Mouse (Mus musculus) WW6 (cell line): ENCODE data around the gene Olfr218.
"Not testable (repeated sequence)": the region's sequence is repeated elsewhere in the genome, so short reads cannot be mapped to it uniquely, and the experiment has no call there.

Experiments used
- DNase-seq: peaks from one replicate; pipeline ENCODE4 v3.0.0-alpha.2; 2013; ENCODE audit warnings: low read depth, low spot score

The Olfr218 gene

DNA sequence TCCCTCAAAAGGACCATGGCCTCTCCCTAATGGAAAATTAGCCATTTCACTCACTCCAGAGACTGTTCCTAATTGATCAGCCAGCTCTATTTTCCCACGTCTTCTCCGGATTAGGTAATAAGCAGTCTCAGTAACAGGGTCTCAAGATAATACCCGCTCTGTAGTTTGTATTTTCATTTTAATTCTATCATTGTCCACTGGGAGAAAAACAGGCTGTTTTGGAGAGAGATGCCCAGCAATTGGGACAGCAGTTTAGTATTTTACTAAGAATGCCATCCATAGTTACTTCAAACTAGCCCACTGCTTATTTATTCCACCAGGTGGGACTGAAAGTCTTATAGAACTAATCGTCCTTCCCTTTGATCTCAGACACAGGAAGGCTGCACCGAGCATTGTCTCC lies at the start of gene Olfr218:
Gene Olfr218 (plus strand): TSS at position 301 of the 400 bp plus-strand sequence.
- no peak for DNase-seq

GRCm38 (mm10) chr1:173174154-173174842 lies 23.3 kb upstream of the Olfr218 start:
- no peak for DNase-seq

DNA sequence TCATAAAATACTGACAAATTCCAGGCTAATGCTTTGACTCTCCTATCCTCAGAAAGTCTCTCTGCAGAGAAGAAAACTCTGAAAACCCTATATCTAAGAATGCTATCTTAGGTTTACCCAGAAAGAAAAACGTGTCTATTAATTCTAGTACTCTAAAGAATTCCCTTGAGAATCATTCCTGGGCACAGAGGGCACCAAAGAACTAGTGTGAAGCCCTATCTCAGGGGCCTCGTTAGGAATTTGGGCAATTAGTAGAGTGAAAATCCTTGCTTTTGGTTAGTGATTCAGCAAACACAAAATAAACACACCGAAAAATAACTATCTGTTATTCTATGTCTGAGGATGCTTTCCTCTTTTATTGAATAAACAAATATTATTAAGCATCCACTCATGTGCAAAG lies 7.1 kb upstream of the Olfr218 start, which contains the start of gene Olfr1406:
Gene Olfr1406 (minus strand): TSS at position 101 of the 400 bp plus-strand sequence.
- no peak for DNase-seq

DNA sequence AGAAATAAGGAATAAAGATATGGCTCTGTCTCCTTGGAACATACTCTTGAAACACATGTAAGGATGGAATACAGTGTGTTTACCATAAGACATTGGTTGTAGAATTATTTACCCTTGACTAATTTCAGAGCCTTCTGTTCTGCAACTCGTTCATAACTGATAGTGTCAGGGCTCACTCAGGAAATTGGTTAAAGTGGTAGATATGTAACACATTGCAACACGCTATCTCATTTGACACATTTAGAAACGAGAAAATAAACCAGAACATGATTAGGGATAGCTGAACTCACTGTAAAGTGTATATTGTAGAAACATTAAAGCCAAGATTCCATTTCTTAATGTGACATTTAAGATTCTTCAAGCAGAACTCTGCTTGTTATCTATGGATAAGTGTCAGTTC lies 5.5 kb upstream of the Olfr218 start:
- no peak for DNase-seq

DNA sequence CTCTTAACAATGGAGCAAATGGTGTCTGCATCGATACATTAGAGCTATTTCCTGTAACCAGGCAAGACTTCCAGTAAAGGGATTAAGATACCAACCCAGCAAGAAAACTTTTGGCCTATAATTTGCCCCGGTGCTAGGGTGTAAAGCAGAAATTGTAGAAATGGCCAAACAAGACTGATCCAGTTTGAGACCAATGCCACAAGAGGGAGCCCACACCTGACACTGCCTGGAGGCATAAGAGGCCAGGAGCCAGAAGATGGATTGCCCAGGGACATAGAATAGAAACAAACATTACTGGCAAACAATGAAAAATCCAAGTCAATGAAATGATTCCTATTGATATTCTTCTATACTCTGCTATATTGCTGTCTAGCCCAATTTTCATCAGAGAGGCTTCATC lies 1.2 kb upstream of the Olfr218 start:
- DNase-seq, result no peak

- no peak for DNase-seq
Measured at GRCm38 (mm10) chr1:173212092-173212491, 14.5 kb downstream of the Olfr218 start, which contains the start of gene Olfr1404. Gene Olfr1404 (plus strand): TSS chr1:173212392.

- DNase-seq, result no peak
Measured at GRCm38 (mm10) chr1:173216481-173216880, 18.9 kb downstream of the Olfr218 start.

- no peak for DNase-seq
Measured at GRCm38 (mm10) chr1:173227081-173227480, 29.5 kb downstream of the Olfr218 start, which contains the start of gene Fcer1a. Gene Fcer1a (minus strand): TSS chr1:173227214.

DNA sequence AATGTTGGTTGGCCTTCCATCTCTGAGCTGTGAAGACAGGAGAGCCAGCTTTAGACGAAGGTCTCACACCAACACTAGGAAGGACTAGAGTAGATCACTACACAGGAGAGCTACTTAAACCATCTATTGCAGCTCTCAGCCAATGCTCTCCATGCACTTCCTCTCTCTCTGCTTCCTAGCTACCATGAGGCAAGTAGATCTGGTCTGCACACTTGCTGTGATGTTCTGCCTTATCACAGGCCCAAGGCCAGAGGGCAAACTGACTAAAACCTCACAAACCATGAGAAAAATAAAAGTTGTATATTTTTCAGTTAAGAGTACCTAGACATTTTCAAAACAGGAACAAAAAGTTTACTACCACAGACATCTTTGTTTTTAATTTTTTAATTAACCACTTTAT lies 39.4 kb downstream of the Olfr218 start:
- not testable (repeated sequence) for DNase-seq

DNA sequence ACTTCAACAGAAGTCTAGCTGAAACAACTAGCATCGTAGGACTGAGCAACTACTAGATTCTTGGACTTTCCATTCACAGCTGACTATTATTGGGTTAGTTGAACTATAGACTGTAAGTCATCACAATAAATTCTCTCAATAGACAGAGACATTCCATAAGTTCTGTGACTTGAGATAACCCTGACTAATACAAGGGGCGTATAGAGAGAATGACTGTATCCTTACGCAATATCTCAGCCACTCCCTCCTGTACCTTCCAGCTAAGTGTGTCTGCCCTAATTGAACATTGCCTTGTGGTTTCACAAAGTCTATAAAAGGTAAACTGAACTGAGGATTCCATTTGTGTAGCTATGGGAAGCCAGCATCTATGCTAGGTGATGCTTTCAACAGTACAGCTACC lies 52.3 kb downstream of the Olfr218 start:
- DNase-seq, result no peak
